Mouse (Mus musculus): ENCODE data around the gene Slco4c1.

The Slco4c1 gene

GRCm38 (mm10) chr1:96871528-96872360, at the start of gene Slco4c1:
TSS of gene Slco4c1 (minus strand) at chr1:96872171.
- peak; percentile 33 for DNase-seq (ENCODE audit: low spot score)

GRCm38 (mm10) chr1:96917333-96917732, 45.4 kb upstream of the Slco4c1 start:
- DNase-seq (ENCODE audit: low spot score): no peak

- no peak for DNase-seq (ENCODE audit: low spot score)
These were observed 11.8 kb upstream of the Slco4c1 start for GRCm38 (mm10) chr1:96883788-96884187.

- DNase-seq (ENCODE audit: low spot score): no peak
These were observed 6.6 kb upstream of the Slco4c1 start for GRCm38 (mm10) chr1:96878572-96878971.

- DNase-seq (ENCODE audit: low spot score): no peak
These were observed 4.1 kb upstream of the Slco4c1 start for GRCm38 (mm10) chr1:96876076-96876475.

- no peak for DNase-seq (ENCODE audit: low spot score)
These were observed 2.7 kb upstream of the Slco4c1 start for GRCm38 (mm10) chr1:96874636-96875035.

GRCm38 (mm10) chr1:96872361-96872693, 356 bp upstream of the Slco4c1 start:
- no peak for DNase-seq (ENCODE audit: low spot score)

GRCm38 (mm10) chr1:96870764-96871307, 1.1 kb downstream of the Slco4c1 start:
- DNase-seq (ENCODE audit: low spot score): no peak

- no peak for DNase-seq (ENCODE audit: low spot score)
These were observed 3.2 kb downstream of the Slco4c1 start for GRCm38 (mm10) chr1:96868722-96869121.

GRCm38 (mm10) chr1:96866002-96866401, 6.0 kb downstream of the Slco4c1 start:
- no peak for DNase-seq (ENCODE audit: low spot score)

- DNase-seq (ENCODE audit: low spot score): no peak
These were observed 7.9 kb downstream of the Slco4c1 start for GRCm38 (mm10) chr1:96864120-96864519.

GRCm38 (mm10) chr1:96859995-96860684, 11.8 kb downstream of the Slco4c1 start:
- no peak for DNase-seq (ENCODE audit: low spot score)

GRCm38 (mm10) chr1:96853541-96853940, 18.4 kb downstream of the Slco4c1 start:
- DNase-seq (ENCODE audit: low spot score): no peak

GRCm38 (mm10) chr1:96849101-96849500, 22.9 kb downstream of the Slco4c1 start:
- DNase-seq (ENCODE audit: low spot score): no peak

GRCm38 (mm10) chr1:96848606-96849005, 23.4 kb downstream of the Slco4c1 start:
- no peak for DNase-seq (ENCODE audit: low spot score)

- no peak for DNase-seq (ENCODE audit: low spot score)
These were observed 25.2 kb downstream of the Slco4c1 start for GRCm38 (mm10) chr1:96846727-96847126.

- no peak for DNase-seq (ENCODE audit: low spot score)
These were observed 66.7 kb downstream of the Slco4c1 start for GRCm38 (mm10) chr1:96805287-96805727.

GRCm38 (mm10) chr1:96801595-96801994, 70.4 kb downstream of the Slco4c1 start:
- no peak for DNase-seq (ENCODE audit: low spot score)

- DNase-seq (ENCODE audit: low spot score): no peak
These were observed 77.3 kb downstream of the Slco4c1 start for GRCm38 (mm10) chr1:96794690-96795089.

GRCm38 (mm10) chr1:96794290-96794689, 77.7 kb downstream of the Slco4c1 start:
- DNase-seq (ENCODE audit: low spot score): no peak

GRCm38 (mm10) chr1:96789268-96789667, 82.7 kb downstream of the Slco4c1 start:
- no peak for DNase-seq (ENCODE audit: low spot score)

GRCm38 (mm10) chr1:96774174-96774573, 97.8 kb downstream of the Slco4c1 start:
- DNase-seq (ENCODE audit: low spot score): no peak

GRCm38 (mm10) chr1:96773712-96774111, 98.3 kb downstream of the Slco4c1 start:
- no peak for DNase-seq (ENCODE audit: low spot score)

All from ovary, postnatal 36 days (tissue).